Mouse (Mus musculus): ENCODE measurements at regions not wholly inside any gene's neighbourhood (a gene's known extent, or its start where the extent isn't known, plus 50 kb on each side); places are given as distances from the start of the nearest gene placed in this dataset.

DNA sequence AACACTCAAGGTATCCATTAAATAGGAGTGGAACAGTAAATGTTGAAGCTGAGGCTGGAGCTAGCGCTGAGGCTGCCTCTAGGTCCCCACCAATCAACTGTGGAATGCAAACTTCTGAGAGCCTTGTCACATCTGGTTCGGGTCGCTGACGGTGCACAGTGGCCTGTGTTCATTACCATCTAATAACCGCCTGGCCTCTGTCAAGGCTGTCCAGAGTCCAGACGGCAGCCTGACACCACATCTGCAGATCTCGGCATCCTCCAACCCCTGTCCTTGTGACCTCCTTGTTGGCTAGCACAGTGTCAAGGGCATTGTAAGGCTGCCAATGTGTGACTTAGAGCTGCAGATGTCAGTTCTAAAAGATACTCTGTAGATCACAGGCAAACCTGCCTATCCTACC is 455.7 kb downstream of the Ate1 start:
- peak; percentile 60 to 81 for DNase-seq (ENCODE audit: inconsistent age in 2 of 2, low spot score in 1 of 2)

DNA sequence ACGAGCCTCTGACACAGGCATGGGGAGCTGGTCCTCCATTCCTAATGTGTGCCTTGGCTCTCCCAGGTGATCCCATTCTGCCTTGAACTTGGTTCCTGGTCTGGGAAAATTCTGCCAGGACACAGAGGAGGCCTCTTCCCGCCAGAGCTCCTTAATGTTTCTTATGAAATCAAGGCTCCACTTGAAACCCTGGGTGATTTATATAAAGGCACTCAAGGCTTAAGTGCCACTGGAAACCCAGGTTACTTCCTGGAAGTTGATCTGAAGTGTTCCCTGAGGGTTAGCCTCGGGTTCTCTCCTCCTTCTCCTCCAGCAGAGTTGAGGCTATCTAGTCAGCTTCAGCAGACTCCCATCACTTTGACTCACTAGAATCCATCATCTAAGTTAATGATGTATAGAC is 451.9 kb downstream of the Ate1 start:
- DNase-seq (ENCODE audit: inconsistent age in 2 of 2, low spot score in 1 of 2) = no peak

DNA sequence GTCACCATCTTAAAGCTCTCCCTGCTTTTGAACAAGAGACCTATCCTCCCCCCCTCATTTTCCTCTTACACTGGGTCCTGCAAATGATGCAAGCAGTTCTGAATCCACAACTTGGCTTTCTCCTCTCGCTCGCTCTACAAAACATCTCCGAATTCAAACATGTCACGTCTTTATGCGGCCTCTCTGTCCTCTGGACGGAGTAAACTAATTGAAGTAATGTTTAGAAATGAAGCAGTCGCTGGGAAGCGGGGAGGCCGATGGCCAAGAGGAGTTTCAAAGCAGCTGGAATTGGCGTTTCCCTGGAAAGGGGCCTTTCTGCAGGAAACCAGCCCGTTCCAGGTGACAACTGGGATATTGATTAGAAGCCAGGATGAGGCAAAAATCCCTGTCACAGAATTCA is 446.8 kb downstream of the Ate1 start:
- DNase-seq (ENCODE audit: inconsistent age in 2 of 2, low spot score in 1 of 2) = no peak

DNA sequence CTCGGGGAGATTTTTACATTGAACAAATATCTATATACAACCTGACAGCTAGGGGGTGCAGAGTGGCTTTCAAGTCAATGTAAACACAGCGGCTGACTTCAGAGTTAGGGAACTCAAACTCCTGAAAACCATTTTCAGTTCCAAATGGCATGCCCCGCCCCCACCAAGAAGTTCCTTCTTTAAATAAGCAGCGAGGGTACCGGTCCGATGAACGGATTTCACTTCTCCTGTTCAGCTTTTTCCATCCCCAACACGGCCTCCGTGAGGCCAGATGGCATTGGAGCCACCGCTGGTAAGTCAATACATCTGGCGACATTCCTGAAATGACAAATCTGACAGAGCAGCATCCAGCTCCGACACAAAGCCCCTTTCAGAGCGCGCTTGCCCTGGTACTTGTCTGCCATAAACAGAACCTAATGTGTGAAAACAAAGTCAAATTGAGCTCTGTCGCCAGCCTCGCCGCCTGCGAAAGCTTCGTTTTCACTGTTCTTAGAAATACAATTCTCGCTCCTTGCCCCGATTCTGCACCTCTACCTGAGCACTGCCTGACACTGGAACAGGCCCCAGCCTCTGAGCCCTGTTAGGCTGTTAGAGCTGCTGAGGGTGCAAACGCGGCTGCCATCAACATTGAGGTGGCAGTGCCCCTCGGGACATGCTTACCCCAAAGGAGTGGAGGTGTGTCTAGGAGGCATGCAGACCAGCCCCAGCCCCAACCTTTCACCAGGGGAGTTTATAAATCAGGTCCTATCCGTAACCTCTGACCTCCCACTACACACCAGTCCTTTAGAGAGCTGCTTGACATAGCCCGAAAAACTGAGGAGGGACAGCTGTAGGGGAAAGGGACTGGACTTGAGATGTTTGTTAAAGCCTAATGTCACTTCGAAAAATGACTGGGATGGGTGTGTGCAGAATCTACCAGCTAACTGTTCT is 446.0 kb downstream of the Ate1 start:
- DNase-seq (ENCODE audit: inconsistent age in 2 of 2, low spot score in 1 of 2) = peak in 1 of 2 experiments; percentile 56

DNA sequence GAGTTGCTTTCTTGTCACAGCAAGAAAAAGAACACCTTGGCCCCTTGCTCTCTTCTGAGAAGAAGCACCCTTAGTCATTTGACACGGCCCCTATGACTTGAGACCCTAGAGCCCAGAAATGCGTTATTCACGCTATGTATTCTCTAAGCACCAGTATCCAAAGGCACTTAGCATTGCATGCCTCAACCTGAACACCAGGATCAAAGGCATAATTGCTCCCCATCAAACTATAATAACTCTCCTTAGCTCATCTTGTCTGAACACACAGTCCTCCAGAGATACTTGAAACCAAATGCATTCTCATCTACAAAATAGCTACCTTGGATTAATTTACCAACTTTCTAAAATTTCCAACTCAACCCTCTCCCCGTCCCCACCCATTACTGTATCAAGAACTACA is 437.5 kb downstream of the Ate1 start:
- DNase-seq (ENCODE audit: inconsistent age in 2 of 2, low spot score in 1 of 2) = no peak

DNA sequence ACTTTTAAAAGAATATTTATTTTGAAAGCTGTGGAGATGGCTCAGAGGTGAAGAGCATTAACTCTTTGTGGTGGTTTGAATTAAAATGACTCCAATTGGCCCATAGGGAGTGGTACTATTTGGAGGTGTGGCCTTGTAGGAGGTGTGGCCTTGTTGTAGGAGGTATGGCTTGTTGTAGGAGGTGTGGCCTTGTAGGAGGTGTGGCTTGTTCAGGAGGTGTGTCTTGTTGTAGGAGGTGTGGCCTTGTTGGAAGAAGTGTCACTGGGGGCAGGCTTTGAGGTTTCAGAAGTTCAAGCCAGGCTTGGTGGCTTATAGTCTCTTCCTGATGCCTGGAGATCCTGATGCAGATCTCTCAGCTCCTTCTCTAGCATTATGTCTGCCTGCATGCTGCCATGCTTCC is 434.5 kb downstream of the Ate1 start:
- DNase-seq (ENCODE audit: inconsistent age in 2 of 2, low spot score in 1 of 2) = no peak

DNA sequence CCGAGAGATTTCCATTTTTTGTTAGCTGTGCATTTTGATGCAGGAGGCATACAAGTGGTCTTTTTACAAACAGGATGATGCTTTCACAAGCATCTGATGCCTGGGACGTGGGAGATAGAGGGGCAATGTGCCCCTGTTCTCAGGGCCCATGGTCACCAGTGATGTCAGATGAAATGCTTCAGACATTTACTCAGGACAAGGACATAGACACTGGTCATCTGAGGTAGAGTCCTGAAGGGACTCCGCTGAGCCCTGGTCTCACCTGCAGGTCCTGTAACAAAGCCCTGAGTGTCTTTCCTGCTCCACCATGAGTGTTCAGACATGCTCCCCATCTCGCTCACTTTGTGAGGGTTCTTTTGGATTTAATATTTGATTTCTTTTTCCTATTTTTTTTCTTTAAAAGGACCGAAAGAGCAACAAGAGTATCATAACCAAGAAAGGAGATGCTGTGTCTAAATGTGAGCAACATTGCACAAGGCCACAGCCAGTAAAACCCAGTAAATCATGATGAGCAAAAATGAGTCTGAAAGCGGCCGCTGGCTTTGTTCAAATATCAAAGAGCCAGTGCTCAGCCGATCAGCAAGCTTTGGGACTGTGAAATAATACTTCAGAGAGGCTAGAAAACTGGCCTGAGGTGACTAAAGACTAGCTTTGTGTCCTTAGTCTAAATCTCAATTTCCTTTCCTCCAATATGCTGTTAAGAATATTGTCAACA is 430.1 kb downstream of the Ate1 start:
- peak; percentile 76 to 89 for DNase-seq (ENCODE audit: inconsistent age in 2 of 2, low spot score in 1 of 2)

DNA sequence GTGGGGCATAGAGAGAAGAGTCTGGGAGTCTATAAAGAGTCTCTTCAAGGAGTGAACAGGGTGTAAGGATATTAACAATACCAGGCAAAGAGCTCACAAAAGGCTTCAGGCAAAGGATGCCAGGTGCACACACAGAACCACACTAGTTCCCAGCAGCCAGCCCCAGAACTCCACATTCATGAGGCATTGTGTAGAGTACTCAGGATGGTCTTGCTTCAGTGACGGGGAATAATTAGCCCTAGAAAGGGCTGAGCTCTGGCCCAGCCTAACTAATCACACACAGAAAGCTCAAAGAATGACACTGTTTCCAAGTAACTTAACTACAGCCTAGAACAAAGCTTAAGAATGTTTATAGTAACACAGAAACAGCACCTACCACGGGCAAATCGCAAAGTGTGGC is 428.2 kb downstream of the Ate1 start:
- DNase-seq (ENCODE audit: inconsistent age in 2 of 2, low spot score in 1 of 2) = peak in 1 of 2 experiments; percentile 28

DNA sequence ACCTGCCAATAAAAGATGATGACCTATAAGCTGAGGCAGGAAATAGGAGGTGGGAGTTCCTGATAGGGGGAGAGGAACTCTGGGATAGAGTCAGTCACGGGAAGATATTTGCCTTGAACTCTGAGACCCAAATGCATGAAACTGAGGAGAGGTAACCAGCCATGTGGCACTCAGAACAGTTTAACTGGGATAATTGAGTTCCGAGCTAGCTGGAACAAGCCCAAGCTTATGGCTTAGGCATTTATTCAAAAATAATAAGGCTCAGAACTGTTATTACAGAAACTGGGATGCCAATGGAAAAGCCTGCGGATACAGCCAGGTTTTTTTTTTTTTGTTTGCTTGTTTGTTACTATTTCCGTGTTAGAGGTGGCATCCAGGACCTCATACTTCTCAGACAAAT is 425.0 kb downstream of the Ate1 start:
- DNase-seq (ENCODE audit: inconsistent age in 2 of 2, low spot score in 1 of 2) = no peak

DNA sequence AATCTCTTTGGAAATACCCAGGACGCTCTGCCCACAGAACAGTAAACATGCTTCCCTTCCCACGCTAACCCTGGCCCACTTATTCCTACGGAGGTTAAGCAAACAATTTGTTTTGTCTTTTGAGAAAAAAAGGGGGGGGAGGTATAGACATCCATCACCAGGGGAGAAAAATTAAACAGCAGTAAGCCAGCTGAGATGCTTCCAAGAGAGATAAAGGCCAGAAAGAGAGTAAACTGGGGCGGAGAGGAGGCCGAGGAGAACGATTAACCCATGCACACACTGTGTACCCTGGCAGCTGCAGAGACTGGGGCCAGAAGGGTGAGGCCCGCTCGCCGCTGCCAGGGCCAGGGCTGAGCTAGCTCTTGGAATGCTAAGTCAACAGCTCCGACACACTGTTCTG is 421.6 kb downstream of the Ate1 start:
- peak; percentile 56 to 79 for DNase-seq (ENCODE audit: inconsistent age in 2 of 2, low spot score in 1 of 2)

DNA sequence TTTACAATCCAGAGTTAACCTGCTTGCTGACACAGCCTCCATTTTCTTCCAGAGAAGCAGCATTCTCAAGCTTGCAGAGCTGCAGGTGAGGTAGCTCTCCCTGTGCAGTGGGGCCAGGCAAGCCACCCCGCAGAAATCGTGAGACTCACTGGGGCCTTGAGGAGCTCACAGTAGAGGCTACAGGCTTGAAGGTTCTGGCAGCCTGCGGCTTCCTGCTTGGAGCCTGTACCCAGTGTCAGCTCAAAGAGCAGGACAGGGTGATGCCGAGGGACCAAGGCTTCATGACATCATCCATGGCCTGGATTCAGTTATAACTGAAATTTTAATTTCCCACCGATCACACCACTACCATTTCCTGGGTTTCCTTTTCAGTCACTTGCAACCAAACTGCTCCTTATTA is 417.5 kb downstream of the Ate1 start:
- peak; percentile 46 to 77 for DNase-seq (ENCODE audit: inconsistent age in 2 of 2, low spot score in 1 of 2)

DNA sequence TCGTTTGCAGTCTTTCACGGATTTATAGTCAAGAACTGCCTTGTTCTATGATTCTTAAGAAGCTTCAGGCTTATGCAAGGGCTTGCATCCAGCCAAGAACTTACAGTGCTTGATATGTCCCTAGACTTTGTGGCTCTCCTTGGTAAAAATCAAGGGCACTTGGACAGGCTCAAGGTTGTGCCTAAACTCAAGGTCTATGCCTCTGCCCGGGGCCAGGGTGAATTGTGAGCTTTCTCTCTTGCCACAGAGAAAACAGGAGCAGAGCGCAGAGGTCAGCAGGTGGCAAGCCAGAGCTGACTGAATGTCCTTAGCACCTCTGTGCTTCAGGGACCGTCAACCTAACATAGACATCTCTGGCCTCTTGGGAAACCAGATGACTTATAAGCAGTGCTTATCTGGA is 413.2 kb downstream of the Ate1 start:
- DNase-seq (ENCODE audit: inconsistent age in 2 of 2, low spot score in 1 of 2) = peak; percentile 90 to 93

DNA sequence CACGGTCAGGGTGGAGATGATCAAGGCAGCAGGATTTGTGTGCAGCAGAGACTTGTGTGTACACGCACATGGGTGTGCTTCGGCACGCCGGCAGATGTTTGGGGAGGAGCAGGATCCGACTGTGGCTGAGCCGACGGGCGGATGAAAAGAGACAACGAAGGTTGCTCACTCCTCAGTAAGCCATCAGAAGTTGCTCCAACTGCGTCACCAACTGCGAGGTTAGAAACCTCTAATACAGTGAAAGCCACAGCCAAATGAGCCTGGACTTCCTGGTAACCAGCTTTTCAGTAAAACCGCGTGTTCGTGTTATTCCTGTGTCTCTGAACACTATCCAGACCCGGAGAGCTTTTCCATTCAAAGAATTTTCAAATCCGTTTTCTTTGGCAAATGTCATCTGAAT is 411.8 kb downstream of the Ate1 start:
- no peak for DNase-seq (ENCODE audit: inconsistent age in 2 of 2, low spot score in 1 of 2)

All from adrenal gland, adult (tissue).